ENCODE assay signal across 11 mouse cellular contexts in the genomic region with DNA sequence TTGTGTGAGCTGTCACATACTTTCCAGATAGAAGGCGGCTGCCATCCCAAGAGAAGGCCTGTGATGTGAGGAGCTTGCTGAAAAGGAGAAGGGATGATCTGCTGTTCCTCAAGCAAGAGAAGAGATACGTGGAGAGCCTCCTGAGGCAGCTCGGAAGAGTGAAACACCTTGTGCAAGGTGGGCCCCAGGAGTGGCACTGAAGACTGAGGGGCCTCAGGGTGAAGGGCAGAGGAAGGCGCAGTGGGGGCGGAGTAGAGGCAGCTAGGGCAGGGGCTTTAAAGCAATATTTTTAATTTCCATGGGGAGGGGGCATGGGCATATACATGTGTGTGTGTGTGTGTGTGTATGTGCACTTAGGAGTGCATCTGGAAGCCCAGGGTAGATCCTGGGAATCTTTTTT. TPM values are rescaled to one million over a fixed set of nuclear protein-coding genes. Genes with fewer than 3 reads are reported as not detected.
DNase-seq lines count a peak whose midpoint lies in the region; ATAC-seq and TF ChIP-seq lines count a peak whose summit lies in the region.
"Had no signal": no experiment of that assay in that cellular context is flagged by ENCODE, and none has a peak within 500 bp of the region (broad histone marks: within the 10 kb centered on the region; RNA-seq: fewer than 3 reads in every experiment).

No protein-coding gene starts in this region.

- H3K27ac ChIP-seq in heart, embryonic 16.5 days (ENCODE audit: low read length), result peak overlapping the region; percentile 64
- H3K27ac ChIP-seq in heart, adult 2 months, result no peak overlapping the region
- H3K27ac ChIP-seq in embryonic facial prominence, embryonic 14.5 days (replicated peaks; ENCODE audit: low read depth, low read length), result no peak overlapping the region
- H3K27ac ChIP-seq in hindbrain, postnatal 0 days, result no peak overlapping the region
- no peak overlapping the region for H3K27ac ChIP-seq in midbrain, embryonic 15.5 days
- H3K27ac ChIP-seq: layer of hippocampus, adult 2 months; macrophage had no signal

- TF ChIP-seq POLR2A in heart, adult 2 months (IDR thresholded peaks at IDR 0.05; ENCODE audit: insufficient read depth, low read depth, low read length), result no peak

- intact Hi-C loops in heart, adult 2 months (cut with DNase I), result no loop called here

- ATAC-seq in heart, embryonic 16.5 days (replicated peaks; ENCODE audit: extremely low read depth, insufficient read depth, low FRiP score), result peak; percentile 16; the same call in 1 of the 2 replicates
- no peak for ATAC-seq in embryonic facial prominence, embryonic 14.5 days (ENCODE audit: low read depth)
- no peak for ATAC-seq in hindbrain, postnatal 0 days
- ATAC-seq in midbrain, embryonic 15.5 days (replicated peaks), result no peak
- no peak for ATAC-seq in frontal cortex, adult (ENCODE audit: low TSS enrichment)

- TF ChIP-seq EP300 in heart, adult 2 months (IDR thresholded peaks at IDR 0.05; ENCODE audit: insufficient read depth, low read depth, low read length), result no peak

- H3K4me3 ChIP-seq in heart, embryonic 16.5 days (ENCODE audit: low read length), result no peak overlapping the region
- no peak overlapping the region for H3K4me3 ChIP-seq in heart, adult 2 months
- H3K4me3 ChIP-seq in embryonic facial prominence, embryonic 14.5 days (ENCODE audit: low read depth, low read length), result no peak overlapping the region
- H3K4me3 ChIP-seq in hindbrain, postnatal 0 days (ENCODE audit: low read length), result peak overlapping the region; percentile 31; the same call in 1 of the 2 replicates
- peak overlapping the region; percentile 38 for H3K4me3 ChIP-seq in midbrain, embryonic 15.5 days

- no peak for TF ChIP-seq CTCF in heart, adult 2 months (IDR thresholded peaks at IDR 0.05)
- no peak for TF ChIP-seq CTCF in hindbrain, postnatal 0 days (IDR thresholded peaks at IDR 0.05; ENCODE audit: low read depth)

- H3K4me1 ChIP-seq in heart, embryonic 16.5 days (ENCODE audit: control insufficient read depth, insufficient read depth, low read length), result peaks cover 9% of the 10 kb centered on the region
- H3K4me1 ChIP-seq in heart, adult 2 months (ENCODE audit: control insufficient read depth, insufficient read depth, low read length), result peaks cover 2% of the 10 kb centered on the region
- H3K4me1 ChIP-seq in embryonic facial prominence, embryonic 14.5 days (ENCODE audit: control insufficient read depth, insufficient read depth, low read length), result peaks cover 6% of the 10 kb centered on the region; the same call in 1 of the 2 replicates
- H3K4me1 ChIP-seq in hindbrain, postnatal 0 days (ENCODE audit: insufficient read depth, low read length), result 0 out of 2 replicates have a peak, but pooled peaks cover 6% of the 10 kb centered on the region
- peaks cover 7% of the 10 kb centered on the region for H3K4me1 ChIP-seq in midbrain, embryonic 15.5 days

- H3K27me3 ChIP-seq in heart, embryonic 16.5 days (ENCODE audit: control insufficient read depth, insufficient read depth, low read length), result no peaks in the 10 kb centered on the region
- H3K27me3 ChIP-seq in heart, adult 2 months (ENCODE audit: control insufficient read depth, insufficient read depth, low read length), result no peaks in the 10 kb centered on the region
- H3K27me3 ChIP-seq in embryonic facial prominence, embryonic 14.5 days (replicated peaks; ENCODE audit: control insufficient read depth, insufficient read depth, low read length), result no peaks in the 10 kb centered on the region
- H3K27me3 ChIP-seq in hindbrain, postnatal 0 days (ENCODE audit: insufficient read depth, low read length), result no peaks in the 10 kb centered on the region
- no peaks in the 10 kb centered on the region for H3K27me3 ChIP-seq in midbrain, embryonic 15.5 days (replicated peaks)

- peaks cover 48% of the 10 kb centered on the region for H3K36me3 ChIP-seq in heart, embryonic 16.5 days (ENCODE audit: control insufficient read depth, insufficient read depth)
- peaks cover 2% of the 10 kb centered on the region; the same call in 1 of the 2 replicates for H3K36me3 ChIP-seq in heart, adult 2 months (ENCODE audit: control insufficient read depth, insufficient read depth, low read length)
- no peaks in the 10 kb centered on the region for H3K36me3 ChIP-seq in embryonic facial prominence, embryonic 14.5 days (ENCODE audit: control insufficient read depth, insufficient read depth, low read length)
- no peaks in the 10 kb centered on the region for H3K36me3 ChIP-seq in hindbrain, postnatal 0 days (ENCODE audit: insufficient read depth, low read length)
- H3K36me3 ChIP-seq in midbrain, embryonic 15.5 days (replicated peaks), result no peaks in the 10 kb centered on the region

- H3K79me2 ChIP-seq in heart, adult 2 months (replicated peaks; ENCODE audit: control insufficient read depth, insufficient read depth, low read length), result no peaks in the 10 kb centered on the region

- H3K9ac ChIP-seq in heart, embryonic 16.5 days (ENCODE audit: low read length), result 0 out of 2 replicates have a peak overlapping the region, but pooled peaks have one; percentile 0
- H3K9ac ChIP-seq in heart, adult 2 months (ENCODE audit: low read depth, low read length), result no peak overlapping the region
- no peak overlapping the region for H3K9ac ChIP-seq in embryonic facial prominence, embryonic 14.5 days (ENCODE audit: low read depth, low read length)
- no peak overlapping the region for H3K9ac ChIP-seq in hindbrain, postnatal 0 days (replicated peaks; ENCODE audit: low read length)
- H3K9ac ChIP-seq in midbrain, embryonic 15.5 days, result no peak overlapping the region

- no peak for DNase-seq in heart, adult 2 months
- no peak for DNase-seq in embryonic facial prominence, embryonic 14.5 days (ENCODE audit: low spot score)
- DNase-seq in hindbrain, postnatal 0 days (ENCODE audit: low spot score), result no peak
- no peak for DNase-seq in adrenal gland, postnatal 4 days (ENCODE audit: low spot score in 2 of 2)
- DNase-seq in B cell, adult 2 months, result no peak
- DNase-seq: cerebellum, adult 9-11 months had no signal

- WGBS in heart, embryonic 16.5 days, result 67% methylated on average over 5 of the region's 5 CpGs
- 88% methylated on average over 5 of the region's 5 CpGs for WGBS in heart, adult 2 months
- WGBS in embryonic facial prominence, embryonic 14.5 days, result 86% methylated on average over 5 of the region's 5 CpGs
- WGBS in hindbrain, postnatal 0 days, result 84% methylated on average over 5 of the region's 5 CpGs
- WGBS in midbrain, embryonic 15.5 days, result 80% methylated on average over 5 of the region's 5 CpGs

- H3K4me2 ChIP-seq in heart, embryonic 16.5 days (ENCODE audit: low read depth, low read length), result peak overlapping the region; percentile 63
- H3K4me2 ChIP-seq in embryonic facial prominence, embryonic 14.5 days (ENCODE audit: low read depth, low read length), result peak overlapping the region; percentile 49
- peak overlapping the region; percentile 64 for H3K4me2 ChIP-seq in hindbrain, postnatal 0 days (ENCODE audit: low read depth, low read length)
- peak overlapping the region; percentile 74 for H3K4me2 ChIP-seq in midbrain, embryonic 15.5 days

- no peaks in the 10 kb centered on the region for H3K9me3 ChIP-seq in heart, embryonic 16.5 days (replicated peaks; ENCODE audit: control insufficient read depth, low read length)
- no peaks in the 10 kb centered on the region for H3K9me3 ChIP-seq in embryonic facial prominence, embryonic 14.5 days (ENCODE audit: control insufficient read depth, low read length)
- H3K9me3 ChIP-seq in hindbrain, postnatal 0 days (ENCODE audit: low read length), result no peaks in the 10 kb centered on the region
- H3K9me3 ChIP-seq in midbrain, embryonic 15.5 days, result no peaks in the 10 kb centered on the region

RNA-seq across cellular contexts. Expression of gene Rnf213, which starts 35.1 kb away (rescaled TPM):
- polyA plus RNA-seq in heart, embryonic 16.5 days (2015; fragmentation: Nextera tagmentation; extraction: Ambion mirVana), result 6.7 and 7.6 TPM in 2 replicates
- total RNA-seq in heart, adult 2 months (2021), result 10 to 100 TPM; 12.0 to 13.1 TPM
- 10.4 and 19.2 TPM in 2 replicates for polyA plus RNA-seq in heart, adult 2 months (2012; rRNA removed)
- polyA plus RNA-seq in embryonic facial prominence, embryonic 14.5 days (2014; fragmentation: Nextera tagmentation; extraction: Ambion mirVana), result 5.0 and 5.3 TPM in 2 replicates
- 8.7 and 9.0 TPM in 2 replicates for total RNA-seq in hindbrain, postnatal 0 days (2014; rRNA removed)
- 0.94 and 1.5 TPM in 2 replicates for polyA plus RNA-seq in hindbrain, postnatal 0 days (2015; fragmentation: Nextera tagmentation; extraction: Ambion mirVana)
- polyA plus RNA-seq in midbrain, embryonic 15.5 days (2015; fragmentation: Nextera tagmentation; extraction: Ambion mirVana), result 1.4 and 1.6 TPM in 2 replicates
- 10 to 100 TPM; 29.1 to 31.6 TPM for total RNA-seq in adrenal gland, postnatal 4 days (2021)

Comparison
In these comparisons a context has a peak if more than half of its experiments do, and no peak if none do; other contexts are left out.
1. H3K4me3 ChIP-seq: peak in hindbrain, postnatal 0 days (single experiment) and midbrain, embryonic 15.5 days (single experiment); none in heart, embryonic 16.5 days (single experiment), heart, adult 2 months (single experiment) and embryonic facial prominence, embryonic 14.5 days (single experiment).
2. Peak in every context shown above with its lines, with median percentiles within 50 percentile points of each other: H3K4me2 ChIP-seq.